Mouse (Mus musculus): ENCODE data around the gene Sh2d6. TPM values are rescaled to one million over a fixed set of nuclear protein-coding genes. Genes with fewer than 3 reads are reported as not detected.
"Not testable (repeated sequence)": the region's sequence is repeated elsewhere in the genome, so short reads cannot be mapped to it uniquely, and the experiment has no call there.

Gene Sh2d6
- total RNA-seq, 2 experiments from 2014 or later = 0.29 TPM; not detected in 1

GRCm38 (mm10) chr6:72537998-72538500 is 16.5 kb upstream of the Sh2d6 start:
- intact Hi-C loops (cut with DNase I) = no loop called here
- no peak for DNase-seq

GRCm38 (mm10) chr6:72535165-72535564 is 13.7 kb upstream of the Sh2d6 start:
- peak; percentile 86 to 91 for DNase-seq
- intact Hi-C loops (cut with DNase I) = loop anchor here (1.0 to 2.0 kb wide), 3 partner anchors 31 to 107 kb away; partner anchors contain the start of gene Mat2a

GRCm38 (mm10) chr6:72534035-72534809 is 12.7 kb upstream of the Sh2d6 start:
- intact Hi-C loops (cut with DNase I) = loop anchor here (2.0 kb wide), 1 partner anchor 95 kb away; the partner anchor contains the start of gene Mat2a
- DNase-seq = peak; percentile 70 to 86

GRCm38 (mm10) chr6:72533555-72533954 is 12.0 kb upstream of the Sh2d6 start:
- peak in 1 of 2 experiments; percentile 43 for DNase-seq
- intact Hi-C loops (cut with DNase I) = not testable (repeated sequence)

- no peak for DNase-seq
- intact Hi-C loops (cut with DNase I) = no loop called here
Observed at GRCm38 (mm10) chr6:72532580-72532979, 11.1 kb upstream of the Sh2d6 start.

- intact Hi-C loops (cut with DNase I) = no loop called here
Observed at GRCm38 (mm10) chr6:72528410-72529151, 7.1 kb upstream of the Sh2d6 start.

GRCm38 (mm10) chr6:72527070-72527469 is 5.6 kb upstream of the Sh2d6 start:
- no peak for DNase-seq
- intact Hi-C loops (cut with DNase I) = no loop called here

More at GRCm38 (mm10) chr6:72528410-72529151, 7.1 kb upstream of the Sh2d6 start:
- no peak for DNase-seq

- intact Hi-C loops (cut with DNase I) = no loop called here
- no peak for DNase-seq
Observed at GRCm38 (mm10) chr6:72524160-72524559, 2.7 kb upstream of the Sh2d6 start.

GRCm38 (mm10) chr6:72523222-72523621 is 1.7 kb upstream of the Sh2d6 start:
- intact Hi-C loops (cut with DNase I) = no loop called here
- DNase-seq = no peak

- DNase-seq = no peak
- intact Hi-C loops (cut with DNase I) = no loop called here
Observed at GRCm38 (mm10) chr6:72522288-72522687, 781 bp upstream of the Sh2d6 start.

GRCm38 (mm10) chr6:72520904-72521303 is 603 bp downstream of the Sh2d6 start:
- no peak for DNase-seq
- intact Hi-C loops (cut with DNase I) = no loop called here

GRCm38 (mm10) chr6:72519892-72520663 is 1.4 kb downstream of the Sh2d6 start:
- intact Hi-C loops (cut with DNase I) = no loop called here

GRCm38 (mm10) chr6:72519303-72519702 is 2.2 kb downstream of the Sh2d6 start:
- no peak for DNase-seq
- intact Hi-C loops (cut with DNase I) = no loop called here

More at GRCm38 (mm10) chr6:72519892-72520663, 1.4 kb downstream of the Sh2d6 start:
- DNase-seq = peak; percentile 55 to 56

GRCm38 (mm10) chr6:72518842-72519241 is 2.7 kb downstream of the Sh2d6 start:
- DNase-seq = no peak
- intact Hi-C loops (cut with DNase I) = no loop called here

GRCm38 (mm10) chr6:72515644-72516043 is 5.9 kb downstream of the Sh2d6 start:
- intact Hi-C loops (cut with DNase I) = no loop called here
- DNase-seq = no peak

GRCm38 (mm10) chr6:72513071-72513440 is 8.5 kb downstream of the Sh2d6 start:
- no peak for DNase-seq
- intact Hi-C loops (cut with DNase I) = loop anchor here (5.0 kb wide), 1 partner anchor 71 kb away; no protein-coding TSS in a partner anchor

- intact Hi-C loops (cut with DNase I) = loop anchor here (5.0 kb wide), 1 partner anchor 70 kb away; no protein-coding TSS in a partner anchor
- DNase-seq = peak; percentile 87 to 89
Observed at GRCm38 (mm10) chr6:72512386-72513070, 9.0 kb downstream of the Sh2d6 start.

- peak in 1 of 2 experiments; percentile 38 for DNase-seq
- intact Hi-C loops (cut with DNase I) = loop anchor here (5.0 kb wide), 1 partner anchor 69 kb away; no protein-coding TSS in a partner anchor
Observed at GRCm38 (mm10) chr6:72510686-72511421, 10.7 kb downstream of the Sh2d6 start.

- intact Hi-C loops (cut with DNase I) = loop anchor here (5.0 kb wide), 1 partner anchor 68 kb away; no protein-coding TSS in a partner anchor
- DNase-seq = no peak
Observed at GRCm38 (mm10) chr6:72509872-72510435, 11.6 kb downstream of the Sh2d6 start.
